16 mouse cellular contexts compared by ENCODE assay signal in genomic region chr2:166330364-166330763, GRCm38 (mm10).
DNase-seq lines count a peak whose midpoint lies in the region; ATAC-seq and TF ChIP-seq lines count a peak whose summit lies in the region.
"Had no signal": no experiment of that assay in that cellular context is flagged by ENCODE, and none has a peak within 500 bp of the region (broad histone marks: within the 10 kb centered on the region; RNA-seq: fewer than 3 reads in every experiment).

No protein-coding gene starts in this region.

- no peak for TF ChIP-seq CTCF in kidney, adult 2 months (conservative IDR thresholded peaks at IDR 0.05; ENCODE audit: insufficient read depth, insufficient read length, low read depth, low read length)

- H3K4me2 ChIP-seq in hindbrain, embryonic 16.5 days (ENCODE audit: low read length) = no peak overlapping the region
- H3K4me2 ChIP-seq in limb, embryonic 13.5 days (replicated peaks) = no peak overlapping the region
- H3K4me2 ChIP-seq: heart, embryonic 13.5 days; stomach, embryonic 15.5 days had no signal

- no peaks in the 10 kb centered on the region for H3K27me3 ChIP-seq in kidney, adult 2 months (replicated peaks; ENCODE audit: control insufficient read depth, insufficient read depth, low read length)
- no peaks in the 10 kb centered on the region; the same call in 1 of the 2 replicates for H3K27me3 ChIP-seq in hindbrain, embryonic 16.5 days (replicated peaks; ENCODE audit: control insufficient read depth, insufficient read depth, low read length)
- no peaks in the 10 kb centered on the region for H3K27me3 ChIP-seq in limb, embryonic 13.5 days
- H3K27me3 ChIP-seq: heart, embryonic 13.5 days; Patski; stomach, embryonic 15.5 days had no signal

- H3K9me3 ChIP-seq in hindbrain, embryonic 16.5 days (ENCODE audit: control insufficient read depth, low read length) = no peaks in the 10 kb centered on the region
- no peaks in the 10 kb centered on the region for H3K9me3 ChIP-seq in limb, embryonic 13.5 days
- H3K9me3 ChIP-seq: heart, embryonic 13.5 days; stomach, embryonic 15.5 days had no signal

- peak; percentile 60 for DNase-seq in kidney, adult 2 months
- DNase-seq in kidney, adult 18-20 months = no peak
- peak; percentile 34 for DNase-seq in yolk sac, embryonic 10.5 days (ENCODE audit: low spot score)
- DNase-seq in spleen, postnatal 10 days (ENCODE audit: low spot score in 2 of 2) = no peak
- DNase-seq in urinary bladder, adult 2 months (ENCODE audit: low spot score) = no peak
- no peak for DNase-seq in cerebellum, adult 11-12 months
- DNase-seq: cerebellum, adult 9-11 months; gastrocnemius, adult 2 months; left cerebral cortex, postnatal 4 days; lung, adult 2 months; right cerebral cortex, postnatal 25 days had no signal

- H3K4me1 ChIP-seq in kidney, adult 2 months (ENCODE audit: control insufficient read depth, insufficient read depth, low read length) = no peaks in the 10 kb centered on the region
- H3K4me1 ChIP-seq in hindbrain, embryonic 16.5 days (ENCODE audit: control insufficient read depth, insufficient read depth, low read depth, low read length) = peaks cover 4% of the 10 kb centered on the region; the same call in 1 of the 2 replicates
- peaks cover 50% of the 10 kb centered on the region for H3K4me1 ChIP-seq in limb, embryonic 13.5 days

- WGBS in kidney, adult 2 months = 44% methylated on average over 6 of the region's 6 CpGs
- 33% methylated on average over 6 of the region's 6 CpGs for WGBS in hindbrain, embryonic 16.5 days
- 24% methylated on average over 6 of the region's 6 CpGs for WGBS in limb, embryonic 13.5 days

- peak; percentile 61 for ATAC-seq in hindbrain, embryonic 16.5 days
- ATAC-seq in limb, embryonic 13.5 days (ENCODE audit: low FRiP score, low read depth) = no peak
- ATAC-seq: Patski had no signal

- H3K27ac ChIP-seq in kidney, adult 2 months (ENCODE audit: insufficient read depth, low read depth, low read length) = no peak overlapping the region
- no peak overlapping the region for H3K27ac ChIP-seq in hindbrain, embryonic 16.5 days (ENCODE audit: low read depth, low read length)
- H3K27ac ChIP-seq in limb, embryonic 13.5 days = 0 out of 2 replicates have a peak overlapping the region, but pooled peaks have one; percentile 34
- H3K27ac ChIP-seq: gastrocnemius, adult 2 months; heart, embryonic 13.5 days; stomach, embryonic 15.5 days had no signal

- H3K36me3 ChIP-seq in kidney, adult 2 months (ENCODE audit: control insufficient read depth, insufficient read depth, low read length) = no peaks in the 10 kb centered on the region
- H3K36me3 ChIP-seq in hindbrain, embryonic 16.5 days (ENCODE audit: control insufficient read depth, insufficient read depth, low read length) = no peaks in the 10 kb centered on the region
- no peaks in the 10 kb centered on the region for H3K36me3 ChIP-seq in limb, embryonic 13.5 days
- H3K36me3 ChIP-seq: heart, embryonic 13.5 days; stomach, embryonic 15.5 days had no signal

- no peak overlapping the region for H3K4me3 ChIP-seq in kidney, adult 2 months (ENCODE audit: insufficient read depth, low read depth, low read length)
- H3K4me3 ChIP-seq in hindbrain, embryonic 16.5 days (ENCODE audit: low read length) = no peak overlapping the region
- H3K4me3 ChIP-seq in limb, embryonic 13.5 days = no peak overlapping the region
- H3K4me3 ChIP-seq: gastrocnemius, adult 2 months; heart, embryonic 13.5 days; stomach, embryonic 15.5 days had no signal

- no peak for TF ChIP-seq POLR2A in kidney, adult 2 months (IDR thresholded peaks at IDR 0.05; ENCODE audit: low read depth, low read length)

- H3K9ac ChIP-seq in hindbrain, embryonic 16.5 days (ENCODE audit: low read depth, low read length) = no peak overlapping the region
- no peak overlapping the region for H3K9ac ChIP-seq in limb, embryonic 13.5 days
- H3K9ac ChIP-seq: heart, embryonic 13.5 days; stomach, embryonic 15.5 days had no signal

Comparison
In these comparisons a context has a peak if more than half of its experiments do, and no peak if none do; other contexts are left out.
1. DNase-seq: peak in kidney, adult 2 months (single experiment) and yolk sac, embryonic 10.5 days (single experiment); none in kidney, adult 18-20 months (single experiment), spleen, postnatal 10 days (0 of 2), urinary bladder, adult 2 months (single experiment) and cerebellum, adult 11-12 months (single experiment).